Mouse (Mus musculus) heart, adult 18-20 months (tissue): ENCODE measurements around the gene Kctd20. TPM values are rescaled to one million over a fixed set of nuclear protein-coding genes. Genes with fewer than 3 reads are reported as not detected.

ENCODE experiments used
- DNase-seq, 2 experiments: peaks; one replicate each; pipeline ENCODE4 v3.0.0; 2021 to 2022; ENCODE audit warnings: mixed read lengths in 1 of 2
- total RNA-seq, 2 experiments: library from RNA; stranded (reverse); gene quantifications; 2 replicates each; pipeline ENCODE4 v1.2.3; 2021

Gene Kctd20
- total RNA-seq, 2 experiments from 2014 or later, result 40.9 to 52.6 TPM

DNA sequence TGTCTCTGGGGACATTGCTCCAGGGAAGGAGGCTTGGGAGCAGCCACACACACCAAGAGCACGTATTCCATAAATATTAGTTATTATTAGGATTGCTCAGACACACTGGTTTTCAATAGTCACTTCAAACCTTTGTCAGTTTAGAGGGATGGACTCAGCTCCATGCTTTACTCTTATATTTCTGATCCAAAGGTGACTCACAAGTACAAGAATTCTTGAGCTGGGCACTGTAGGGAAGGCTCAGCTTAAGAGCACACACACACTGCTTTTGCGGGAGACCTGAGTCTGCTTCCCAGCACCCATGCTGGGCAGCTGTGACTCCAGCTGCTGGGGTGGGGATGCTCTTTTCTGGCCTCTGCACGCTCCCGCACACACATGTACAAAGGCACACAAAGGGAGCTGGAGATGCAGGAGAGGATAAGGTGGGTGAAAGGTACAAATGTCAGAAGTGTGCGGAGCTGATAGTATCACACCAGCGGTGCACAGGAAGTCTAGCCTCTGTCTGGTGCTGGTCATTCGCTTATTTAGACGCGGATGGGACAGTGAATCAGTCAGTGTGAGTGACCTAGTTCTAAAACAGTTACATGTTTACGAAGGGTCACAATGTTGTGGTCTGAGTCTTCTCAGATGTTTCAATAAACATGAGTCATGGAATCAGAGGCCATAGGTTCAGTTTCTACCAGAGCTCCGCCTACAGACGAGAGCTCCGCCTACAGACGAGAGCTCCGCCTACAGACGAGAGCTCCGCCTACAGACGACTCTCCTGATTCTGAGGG, 20.1 kb upstream of the Kctd20 start:
- no peak for DNase-seq

DNA sequence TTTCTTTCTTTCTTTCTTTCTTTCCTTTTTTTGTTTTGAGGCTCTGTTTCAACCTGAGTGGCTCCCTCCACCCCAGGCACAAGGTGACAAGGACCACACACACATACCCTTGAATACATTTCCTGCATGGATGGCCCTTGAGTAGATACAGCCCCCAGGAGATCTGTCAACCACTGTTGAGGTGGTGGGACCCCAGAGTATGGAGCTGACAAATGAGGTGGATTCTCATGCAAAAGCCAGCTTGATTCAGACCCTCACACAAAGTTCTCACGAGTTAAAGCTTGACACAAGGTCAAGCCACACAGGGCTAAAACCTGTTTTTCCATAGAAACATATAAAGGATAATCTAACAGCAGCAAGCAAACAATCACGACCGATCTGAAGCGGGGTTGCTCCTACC, 19.5 kb upstream of the Kctd20 start:
- no peak for DNase-seq

- no peak for DNase-seq
These were observed 17.4 kb upstream of the Kctd20 start for GRCm38 (mm10) chr17:28934120-28934916.

DNA sequence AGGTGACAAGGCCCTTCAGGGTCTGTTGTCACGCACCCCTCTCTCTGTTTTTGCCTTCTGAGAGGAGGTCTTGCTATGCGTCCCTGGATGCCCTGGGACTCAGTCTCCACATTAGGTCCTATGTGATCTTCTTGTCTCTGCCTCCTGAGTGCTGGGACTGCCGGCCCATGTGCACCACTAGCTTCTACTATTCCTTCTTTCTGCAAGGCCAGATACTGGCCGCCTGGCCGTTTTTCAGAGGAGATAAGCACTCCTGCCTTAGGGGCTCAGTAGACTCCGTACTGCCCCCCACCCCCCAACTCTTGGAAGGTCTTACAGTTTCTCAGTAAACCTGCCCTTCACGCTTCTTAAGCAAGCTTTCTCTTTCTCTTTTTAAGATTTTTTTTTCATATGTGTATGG, 15.6 kb upstream of the Kctd20 start:
- no peak for DNase-seq

DNA sequence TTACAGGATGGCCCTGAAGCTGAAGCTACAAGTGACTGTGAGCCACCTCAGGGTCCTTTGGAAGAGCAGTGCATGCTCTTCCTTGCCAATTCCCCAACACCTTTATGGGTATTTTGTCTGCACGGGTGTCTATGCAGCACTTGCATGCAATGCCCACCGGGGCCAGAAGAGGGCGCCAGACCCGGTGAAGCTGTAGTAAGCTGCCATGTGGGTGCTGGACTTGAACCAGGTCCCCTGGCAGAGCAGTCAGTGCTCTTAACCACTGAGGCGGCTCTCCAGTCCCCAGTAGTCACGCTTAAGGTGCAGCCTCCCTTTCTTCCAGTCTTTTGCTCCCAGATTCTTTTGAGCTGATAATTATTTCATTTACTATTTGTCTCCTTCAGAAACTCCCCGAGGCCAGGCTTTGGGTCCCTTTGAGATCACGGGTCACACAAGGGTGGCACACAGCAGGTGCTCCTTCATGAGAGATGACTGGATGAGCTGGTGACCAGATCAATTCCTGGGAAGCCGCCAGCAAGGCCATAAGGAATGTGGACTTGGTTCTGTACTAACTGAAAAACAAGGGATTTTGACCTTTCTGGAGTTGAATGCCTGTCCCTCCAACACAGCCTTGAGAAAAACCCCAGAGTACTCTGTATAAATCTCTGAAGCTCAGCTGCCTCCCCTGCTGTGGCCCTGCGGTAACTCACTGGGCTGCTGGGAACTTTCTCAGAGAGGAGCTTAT, 15.0 kb upstream of the Kctd20 start:
- DNase-seq, result no peak

GRCm38 (mm10) chr17:28940776-28941555, 10.8 kb upstream of the Kctd20 start:
- DNase-seq, result no peak

GRCm38 (mm10) chr17:28942101-28942500, 9.6 kb upstream of the Kctd20 start:
- no peak for DNase-seq

DNA sequence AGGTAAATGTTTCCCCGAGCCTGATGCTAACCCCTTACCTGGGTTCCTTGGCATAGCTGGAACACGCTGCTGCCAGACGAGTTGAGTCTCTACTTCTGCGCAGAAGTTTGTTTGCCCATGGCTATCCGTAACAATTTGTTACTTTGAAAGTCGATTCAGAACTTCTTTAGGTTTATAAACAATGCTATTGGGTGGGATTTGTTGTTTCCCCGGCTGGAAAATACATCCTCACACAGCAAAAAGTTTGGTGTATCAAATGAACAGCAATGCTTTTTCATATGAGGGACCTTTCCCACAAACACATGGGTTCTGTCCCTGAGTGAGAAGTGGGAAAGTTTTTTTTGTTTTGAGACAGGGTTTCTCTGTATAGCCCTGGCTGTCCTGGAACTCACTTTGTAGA, 8.0 kb upstream of the Kctd20 start, which contains the start of gene Pxt1:
Gene Pxt1, minus strand, starts transcription at position 101 of the 400 bp plus-strand sequence.
- no peak for DNase-seq

GRCm38 (mm10) chr17:28944481-28944880, 7.3 kb upstream of the Kctd20 start:
- DNase-seq, result no peak

GRCm38 (mm10) chr17:28947011-28947939, 4.5 kb upstream of the Kctd20 start:
- DNase-seq, result no peak

GRCm38 (mm10) chr17:28948661-28949060, 3.1 kb upstream of the Kctd20 start:
- no peak for DNase-seq

- DNase-seq, result no peak
These were observed 999 bp upstream of the Kctd20 start for GRCm38 (mm10) chr17:28950751-28951150.

DNA sequence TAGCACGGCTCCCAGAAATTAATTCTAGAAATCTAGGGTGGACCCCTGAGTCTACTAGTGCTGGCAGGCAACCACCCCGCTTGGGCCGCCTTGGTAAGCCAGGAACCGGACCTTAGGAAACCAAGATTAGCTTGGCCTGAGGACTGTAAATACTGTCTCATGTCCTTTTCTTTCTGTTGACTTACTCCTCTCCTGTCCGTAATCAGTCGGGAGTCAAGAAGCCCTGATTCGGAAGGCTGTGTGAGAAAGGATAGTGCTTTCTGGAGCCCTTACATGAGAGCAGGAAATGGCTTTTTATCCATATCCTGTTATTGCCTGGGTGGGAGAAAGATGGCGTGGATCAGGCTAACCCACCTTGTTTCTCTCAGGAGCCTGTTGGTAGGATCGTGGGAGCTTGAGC, 1.5 kb downstream of the Kctd20 start:
- DNase-seq, result peak; percentile 29 to 52

GRCm38 (mm10) chr17:28954416-28954815, 2.7 kb downstream of the Kctd20 start:
- no peak for DNase-seq

DNA sequence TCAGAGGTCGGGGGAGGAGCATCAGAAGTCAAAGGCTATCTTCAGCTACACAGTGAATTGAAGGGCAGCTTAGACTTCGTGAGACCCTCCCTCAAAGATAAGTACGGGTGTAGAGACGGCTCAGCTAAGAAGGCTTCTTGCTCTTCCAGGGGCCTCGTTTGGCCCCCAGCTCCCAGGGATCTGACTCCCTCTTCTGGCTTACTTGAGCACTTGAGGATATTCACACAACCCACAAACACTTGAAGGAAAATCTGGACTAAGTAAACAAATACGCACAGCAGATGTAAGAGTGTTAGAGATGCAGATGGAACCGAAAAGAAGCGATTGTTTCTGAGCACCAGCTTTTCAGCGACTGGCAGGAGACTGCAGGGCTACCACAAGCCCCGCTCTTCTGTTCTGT, 8.8 kb downstream of the Kctd20 start:
- no peak for DNase-seq

DNA sequence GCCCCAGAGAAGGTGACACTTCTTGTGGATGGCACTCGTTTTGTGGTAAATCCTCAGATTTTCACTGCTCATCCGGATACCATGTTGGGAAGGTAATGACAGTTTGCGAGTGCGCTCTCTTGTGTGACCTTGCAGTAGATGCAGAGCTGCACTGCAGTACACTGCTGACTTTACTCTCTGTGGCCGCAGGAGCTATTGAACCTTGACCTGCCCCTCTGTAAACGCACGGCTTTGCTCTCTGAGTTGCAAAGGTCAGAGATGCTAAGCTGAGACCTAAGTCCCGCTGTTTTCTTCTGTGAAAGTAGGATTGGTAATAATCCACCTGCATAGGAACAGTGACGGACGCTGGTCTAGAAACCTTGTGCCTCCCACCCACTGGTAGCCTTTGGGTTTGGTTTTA, 9.8 kb downstream of the Kctd20 start:
- no peak for DNase-seq

DNA sequence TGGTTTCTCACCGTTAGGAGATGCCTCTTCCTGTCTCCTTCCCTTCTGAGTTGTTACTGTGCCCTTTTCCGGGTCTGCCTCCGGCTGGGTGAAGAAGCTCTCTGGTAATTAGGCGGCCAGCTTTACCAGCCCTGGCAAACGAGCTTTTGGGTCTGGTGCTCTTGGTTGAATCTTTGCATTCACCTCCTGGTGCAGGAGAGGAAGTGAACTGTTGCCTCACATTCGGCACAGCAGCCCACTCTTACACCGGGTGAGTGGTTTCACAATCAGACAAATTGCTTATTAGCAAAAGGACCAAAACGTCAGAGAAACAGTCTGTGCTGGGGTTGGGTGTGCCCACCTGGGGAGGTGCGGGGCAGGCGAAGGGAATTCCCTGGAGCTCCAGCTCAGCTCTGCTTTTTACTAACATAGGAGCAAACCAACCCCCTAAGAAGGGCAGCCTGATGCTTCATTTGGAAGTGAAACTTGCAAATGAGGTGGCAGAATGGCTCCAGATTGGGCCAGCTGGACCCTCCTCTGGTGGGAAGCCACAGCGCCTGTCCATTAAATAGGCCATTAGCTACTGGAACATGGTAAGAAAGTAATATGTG, 15.4 kb downstream of the Kctd20 start:
- no peak for DNase-seq

GRCm38 (mm10) chr17:28970122-28970521, 18.4 kb downstream of the Kctd20 start:
- no peak for DNase-seq

- DNase-seq, result no peak
These were observed 27.3 kb downstream of the Kctd20 start for GRCm38 (mm10) chr17:28979091-28979490.

- DNase-seq, result no peak
These were observed 29.3 kb downstream of the Kctd20 start for GRCm38 (mm10) chr17:28981081-28981480.
